Mouse (Mus musculus) hindbrain, embryonic 16.5 days (tissue): ENCODE measurements around the gene Rrbp1. TPM values are rescaled to one million over a fixed set of nuclear protein-coding genes. Genes with fewer than 3 reads are reported as not detected.

Source experiments
- ATAC-seq: fragments of 200-750 bp; cut with Nextera tagmentation; 2 replicates; pipeline ENCODE4 v1.8.0; 2017; ENCODE audit warnings: moderate TSS enrichment, moderate library complexity
- H3K27ac ChIP-seq: fragments of 300-500 bp; sonication (generic); 2 replicates; pipeline ENCODE4 v1.5.1; 2014; ENCODE audit warnings: low read depth, mild to moderate bottlenecking, control low read depth, low read length, moderate library complexity
- H3K27me3 ChIP-seq: fragments of 300-500 bp; sonication (generic); replicated peaks from 2 replicates; pipeline ENCODE4 v1.6.1; 2014; ENCODE audit warnings: low read length; ENCODE audit not compliant: control insufficient read depth, insufficient read depth
- H3K36me3 ChIP-seq: fragments of 300-500 bp; sonication (generic); 2 replicates; pipeline ENCODE4 v1.6.1; 2014; ENCODE audit warnings: mild to moderate bottlenecking, low read length, moderate library complexity, mixed read lengths; ENCODE audit not compliant: control insufficient read depth, insufficient read depth
- H3K4me1 ChIP-seq: fragments of 300-500 bp; sonication (generic); 2 replicates; pipeline ENCODE4 v1.6.1; 2014; ENCODE audit warnings: low read depth, low read length; ENCODE audit not compliant: control insufficient read depth, insufficient read depth
- H3K4me2 ChIP-seq: fragments of 300-500 bp; sonication (generic); 2 replicates; pipeline ENCODE4 v1.6.1; 2014; ENCODE audit warnings: mild to moderate bottlenecking, low read length, control low read depth, moderate library complexity
- H3K4me3 ChIP-seq: fragments of 300-500 bp; sonication (generic); 2 replicates; pipeline ENCODE4 v1.5.1; 2014; ENCODE audit warnings: mild to moderate bottlenecking, low read length, control low read depth, moderate library complexity
- H3K9ac ChIP-seq: fragments of 300-500 bp; sonication (generic); 2 replicates; pipeline ENCODE4 v1.6.1; 2014; ENCODE audit warnings: low read depth, mild to moderate bottlenecking, control low read depth, low read length, moderate library complexity
- H3K9me3 ChIP-seq: fragments of 300-500 bp; sonication (generic); 2 replicates; pipeline ENCODE4 v1.6.1; 2014; ENCODE audit warnings: mild to moderate bottlenecking, low read length, moderate library complexity; ENCODE audit not compliant: control insufficient read depth
- WGBS: fragments of 180-500 bp; shearing (Covaris S2); extraction: QIAGEN DNeasy Blood & Tissue Kit; methylation state at CpG from one replicate; pipeline ENCODE4 v1.1.7; 2014; 5-methylcytosine and 5-hydroxymethylcytosine counted together
- polyA plus RNA-seq: library from polyadenylated mRNA; unstranded; fragments of >200 nt; fragmentation: Nextera tagmentation; extraction: Ambion mirVana; gene quantifications from 2 replicates; pipeline ENCODE4 v1.2.1, GENCODE M21; 2015

The Rrbp1 gene
- polyA plus RNA-seq, 1 experiment from 2014 or later, result 32.8 TPM

DNA sequence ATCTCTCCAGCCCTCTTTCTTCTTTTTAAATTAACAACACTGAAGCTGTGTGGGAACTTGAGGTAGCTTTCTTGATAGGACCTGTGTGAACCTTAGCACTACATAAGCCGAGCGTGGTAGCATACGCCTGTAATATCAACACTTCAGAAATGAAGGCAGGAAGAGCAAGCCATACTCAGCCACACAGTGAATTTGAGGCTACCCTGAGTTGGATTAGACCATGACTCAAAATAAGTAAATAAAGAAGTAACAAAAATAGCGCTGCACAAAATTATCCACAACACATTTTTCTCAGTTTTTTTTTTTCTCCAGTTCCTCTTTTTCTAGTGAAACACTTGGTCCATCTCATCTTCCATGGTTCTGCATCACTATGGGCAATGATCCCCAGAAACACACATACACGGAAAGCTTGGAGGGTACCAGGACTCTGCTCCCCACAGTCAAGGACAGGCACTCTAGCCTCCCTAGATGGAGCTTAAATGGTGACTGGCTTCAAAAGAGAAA lies 35.9 kb downstream of the Rrbp1 start:
- Histone ChIP-seq H3K27me3 (no peaks in the 10 kb centered on the region), H3K9ac (no peak overlapping the region), H3K4me2 (no peak overlapping the region), H3K27ac (no peak overlapping the region), H3K4me1 (no peaks in the 10 kb centered on the region), H3K9me3 (no peaks in the 10 kb centered on the region), H3K36me3 (peaks cover 4% of the 10 kb centered on the region; the same call in 1 of the 2 replicates), H3K4me3 (no peak overlapping the region)
- ATAC-seq, result no peak
- WGBS, result 96% methylated on average over 5 of the region's 5 CpGs

DNA sequence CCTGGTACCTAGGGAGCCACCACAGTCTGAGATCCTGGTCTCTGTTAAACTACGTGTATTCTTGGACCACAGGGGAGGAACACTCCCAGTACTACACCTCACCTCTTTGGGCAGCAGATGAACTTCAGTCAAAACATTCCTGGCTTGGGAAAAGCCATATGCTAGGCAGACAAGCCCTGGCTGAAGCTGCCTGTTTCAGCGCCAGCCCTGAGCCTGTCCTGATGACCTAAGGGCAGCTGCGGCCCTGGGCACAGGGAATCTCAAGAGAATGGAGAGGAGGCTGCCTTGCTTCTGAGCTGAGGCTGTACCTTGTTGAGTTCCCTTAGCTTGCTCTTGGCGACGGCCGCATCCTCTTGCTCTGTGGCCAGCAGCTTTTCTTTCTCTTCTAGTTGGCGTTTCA lies 37.9 kb downstream of the Rrbp1 start:
- Histone ChIP-seq H3K27ac (no peak overlapping the region), H3K36me3 (peaks cover 7% of the 10 kb centered on the region), H3K4me2 (no peak overlapping the region), H3K4me1 (no peaks in the 10 kb centered on the region), H3K9me3 (no peaks in the 10 kb centered on the region), H3K27me3 (no peaks in the 10 kb centered on the region), H3K9ac (no peak overlapping the region), H3K4me3 (no peak overlapping the region)
- 87% methylated on average over 7 of the region's 7 CpGs for WGBS
- no peak for ATAC-seq

DNA sequence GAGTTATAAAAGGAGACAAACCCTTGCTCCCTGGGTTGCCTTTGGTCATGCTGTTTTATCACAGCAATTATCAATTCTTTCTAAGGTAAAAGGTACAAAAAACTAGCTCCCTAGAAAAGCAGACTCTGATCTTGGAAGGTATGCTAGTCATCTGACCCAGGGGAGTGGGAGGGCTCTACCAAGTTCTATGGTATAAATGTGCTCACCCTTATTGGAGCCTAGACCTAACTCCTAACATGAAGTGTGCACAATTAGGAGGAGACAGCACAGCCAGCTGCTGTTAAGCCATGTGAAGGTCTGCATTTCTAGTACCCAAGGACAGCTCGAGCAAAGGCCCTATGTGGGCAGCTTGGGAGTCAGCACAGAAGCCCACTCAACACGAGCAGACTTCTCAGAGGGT lies 39.2 kb downstream of the Rrbp1 start:
- Histone ChIP-seq H3K9me3 (no peaks in the 10 kb centered on the region), H3K36me3 (peaks cover 8% of the 10 kb centered on the region), H3K4me2 (no peak overlapping the region), H3K27me3 (no peaks in the 10 kb centered on the region), H3K27ac (no peak overlapping the region), H3K9ac (no peak overlapping the region), H3K4me3 (no peak overlapping the region), H3K4me1 (no peaks in the 10 kb centered on the region)
- ATAC-seq, result no peak
- 80% methylated on average over 2 of the region's 2 CpGs for WGBS

DNA sequence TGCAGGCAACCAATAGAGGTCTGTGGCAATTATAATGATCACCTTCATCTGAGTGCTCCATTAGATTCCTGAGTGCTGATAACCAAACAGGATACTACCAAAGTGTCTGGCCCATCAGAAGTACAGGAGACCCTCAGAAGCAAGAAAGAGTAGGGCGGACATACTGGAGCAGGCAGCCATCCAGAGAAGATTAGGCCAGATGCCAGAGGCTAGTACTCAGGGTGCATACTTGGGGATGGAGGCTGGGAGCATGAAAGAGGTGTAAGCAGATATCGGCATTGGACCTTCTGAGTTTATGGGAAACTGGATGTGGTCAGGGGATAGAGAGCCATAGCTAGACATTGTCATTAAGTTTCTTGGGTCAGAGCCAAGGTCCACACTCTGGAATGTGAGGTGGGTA lies 40.2 kb downstream of the Rrbp1 start:
- H3K27ac ChIP-seq, result no peak overlapping the region
- H3K9me3 ChIP-seq, result no peaks in the 10 kb centered on the region
- H3K9ac ChIP-seq, result no peak overlapping the region
- no peaks in the 10 kb centered on the region for H3K4me1 ChIP-seq
- H3K36me3 ChIP-seq, result peaks cover 11% of the 10 kb centered on the region
- no peak for ATAC-seq
- no peaks in the 10 kb centered on the region for H3K27me3 ChIP-seq
- 74% methylated on average over 2 of the region's 2 CpGs for WGBS
- H3K4me2 ChIP-seq, result no peak overlapping the region
- H3K4me3 ChIP-seq, result no peak overlapping the region

DNA sequence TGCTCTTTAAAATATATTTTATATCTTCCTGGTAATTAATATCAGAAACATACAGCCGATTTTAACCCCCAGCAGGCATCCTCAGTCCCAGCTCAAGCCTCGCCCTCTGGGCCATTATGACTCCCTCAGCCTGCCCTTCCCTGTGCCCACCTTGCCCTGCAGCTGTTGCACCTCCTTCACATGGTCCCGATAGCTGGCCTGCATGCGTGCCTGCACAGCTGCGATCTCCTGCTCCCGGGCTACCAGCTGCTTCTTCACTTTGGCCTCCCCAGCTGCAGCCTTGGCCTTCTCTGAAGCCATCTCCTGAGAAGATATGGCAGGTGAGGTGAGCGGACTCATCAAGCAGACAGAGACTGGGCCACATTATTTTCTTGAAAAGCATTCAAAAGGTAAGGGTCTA lies 41.8 kb downstream of the Rrbp1 start:
- no peaks in the 10 kb centered on the region for H3K9me3 ChIP-seq
- no peak overlapping the region for H3K4me2 ChIP-seq
- no peak for ATAC-seq
- no peaks in the 10 kb centered on the region for H3K27me3 ChIP-seq
- H3K4me1 ChIP-seq, result no peaks in the 10 kb centered on the region
- WGBS, result 94% methylated on average over 7 of the region's 7 CpGs
- peaks cover 24% of the 10 kb centered on the region for H3K36me3 ChIP-seq
- no peak overlapping the region for H3K4me3 ChIP-seq
- no peak overlapping the region for H3K9ac ChIP-seq
- no peak overlapping the region for H3K27ac ChIP-seq

DNA sequence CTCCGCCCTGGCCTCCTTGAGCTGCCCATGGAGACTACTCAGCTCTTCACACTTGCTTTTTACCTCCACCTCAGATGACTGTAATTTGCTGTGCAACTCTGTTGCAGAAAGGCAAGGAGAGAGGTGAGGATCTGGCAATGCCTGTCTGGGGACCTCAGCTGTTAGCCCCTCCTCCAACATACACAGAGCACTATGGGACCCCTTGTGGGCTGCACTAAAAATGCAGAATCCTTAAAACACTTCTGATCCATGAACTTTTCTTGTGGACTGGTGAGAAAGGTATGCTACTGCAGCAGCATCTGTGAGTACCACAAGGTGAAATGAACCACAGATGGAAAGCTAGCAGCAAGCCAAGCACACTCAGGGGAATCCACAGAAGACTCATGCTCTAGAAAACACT lies 47.7 kb downstream of the Rrbp1 start:
- peaks cover 30% of the 10 kb centered on the region for H3K36me3 ChIP-seq
- H3K4me1 ChIP-seq, result no peaks in the 10 kb centered on the region
- H3K27ac ChIP-seq, result no peak overlapping the region
- WGBS, result 93% methylated on average over 1 of the region's 1 CpGs
- H3K4me3 ChIP-seq, result no peak overlapping the region
- no peak overlapping the region for H3K9ac ChIP-seq
- H3K4me2 ChIP-seq, result no peak overlapping the region
- no peak for ATAC-seq
- H3K27me3 ChIP-seq, result no peaks in the 10 kb centered on the region
- H3K9me3 ChIP-seq, result no peaks in the 10 kb centered on the region

DNA sequence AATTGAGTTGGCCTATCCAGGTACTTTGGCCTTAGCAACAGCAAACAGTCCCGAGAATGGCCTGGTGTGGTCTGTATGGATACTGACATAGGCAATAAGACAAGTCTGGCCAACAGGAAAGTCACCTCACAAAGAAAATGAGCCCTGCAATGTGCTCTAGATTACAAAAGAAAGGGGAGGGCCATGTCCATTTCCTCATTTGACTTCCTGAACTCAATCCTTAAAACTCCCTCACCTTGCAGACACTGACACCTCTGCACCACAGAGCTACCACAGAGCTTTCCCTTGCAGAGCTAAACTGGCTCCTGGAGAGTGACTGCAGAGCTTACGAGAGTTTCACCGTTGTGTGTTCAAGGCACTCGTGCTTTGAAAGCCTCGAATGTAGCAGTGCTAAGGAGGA lies 48.9 kb downstream of the Rrbp1 start:
- Histone ChIP-seq H3K36me3 (peaks cover 33% of the 10 kb centered on the region), H3K4me2 (no peak overlapping the region), H3K4me3 (no peak overlapping the region), H3K9me3 (no peaks in the 10 kb centered on the region), H3K4me1 (no peaks in the 10 kb centered on the region), H3K9ac (no peak overlapping the region), H3K27me3 (no peaks in the 10 kb centered on the region), H3K27ac (no peak overlapping the region)
- 99% methylated on average over 5 of the region's 5 CpGs for WGBS
- no peak for ATAC-seq

DNA sequence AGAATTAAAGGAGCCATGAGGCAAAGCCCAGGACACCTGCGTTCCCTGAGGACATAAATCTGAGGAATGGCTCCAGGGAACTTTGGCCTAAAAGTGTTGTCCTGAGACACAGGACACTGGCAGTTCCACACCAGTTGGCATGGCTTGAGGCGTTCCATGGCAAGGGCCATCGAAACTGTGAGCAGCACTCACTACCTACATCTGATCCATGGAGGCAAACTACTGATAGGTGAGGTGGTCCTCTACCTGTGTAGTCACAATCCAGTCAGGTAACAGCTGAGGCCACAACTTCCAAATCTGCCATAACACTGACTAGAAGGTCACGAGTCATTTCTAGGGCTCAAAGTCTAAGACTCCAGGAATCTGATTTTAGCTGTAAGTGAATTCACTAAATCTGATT lies 55.3 kb downstream of the Rrbp1 start:
- peaks cover 27% of the 10 kb centered on the region; the same call in 1 of the 2 replicates for H3K36me3 ChIP-seq
- no peaks in the 10 kb centered on the region for H3K4me1 ChIP-seq
- no peak overlapping the region for H3K4me2 ChIP-seq
- no peak overlapping the region for H3K9ac ChIP-seq
- no peak overlapping the region for H3K27ac ChIP-seq
- no peak overlapping the region for H3K4me3 ChIP-seq
- no peaks in the 10 kb centered on the region for H3K27me3 ChIP-seq
- no peak for ATAC-seq
- WGBS, result 95% methylated on average over 4 of the region's 4 CpGs
- no peaks in the 10 kb centered on the region for H3K9me3 ChIP-seq

DNA sequence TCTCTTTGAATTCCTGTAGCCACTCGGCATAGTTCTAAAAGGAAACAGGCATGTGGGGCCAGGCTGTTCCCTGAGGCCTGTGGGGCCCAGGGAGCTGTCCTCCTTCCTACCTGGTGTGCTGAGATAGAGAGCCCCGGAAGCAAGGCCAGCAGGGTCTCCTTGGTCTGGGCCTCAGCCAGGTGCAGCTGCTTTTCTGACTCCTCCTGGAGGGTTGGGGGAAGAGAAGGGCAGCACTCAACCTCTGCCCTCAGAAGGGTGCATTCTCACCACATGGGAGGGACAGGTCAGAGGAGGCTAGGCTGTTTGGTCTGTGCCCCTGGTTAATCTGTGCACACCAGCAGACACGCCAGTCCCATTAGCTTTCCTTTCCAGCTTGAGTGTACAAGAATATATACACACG lies 56.1 kb downstream of the Rrbp1 start:
- Histone ChIP-seq H3K4me2 (no peak overlapping the region), H3K4me3 (no peak overlapping the region), H3K27ac (no peak overlapping the region), H3K27me3 (no peaks in the 10 kb centered on the region), H3K4me1 (no peaks in the 10 kb centered on the region), H3K9me3 (no peaks in the 10 kb centered on the region), H3K36me3 (peaks cover 27% of the 10 kb centered on the region; the same call in 1 of the 2 replicates), H3K9ac (no peak overlapping the region)
- 90% methylated on average over 4 of the region's 4 CpGs for WGBS
- no peak for ATAC-seq

DNA sequence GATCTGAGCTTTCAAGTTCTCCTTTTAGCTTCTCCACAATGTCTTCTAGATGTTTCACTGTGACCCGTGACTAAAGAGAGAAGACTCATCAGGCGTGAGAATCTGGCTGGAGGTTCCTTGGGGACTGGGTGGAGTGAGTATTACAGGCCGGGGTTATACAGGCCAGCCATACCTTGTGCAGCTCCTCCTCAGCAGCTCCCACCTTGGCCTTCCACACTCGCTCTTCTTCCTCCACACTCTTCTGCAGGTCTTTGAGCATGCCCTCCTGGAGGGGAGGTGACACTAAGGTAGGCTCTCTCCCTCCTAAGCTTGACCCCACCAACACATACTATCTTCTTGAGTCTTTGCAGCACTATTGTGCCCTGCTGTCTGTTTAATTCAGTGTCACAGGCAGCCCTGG lies 57.1 kb downstream of the Rrbp1 start:
- Histone ChIP-seq H3K27me3 (no peaks in the 10 kb centered on the region), H3K4me1 (no peaks in the 10 kb centered on the region), H3K4me2 (no peak overlapping the region), H3K4me3 (no peak overlapping the region), H3K27ac (no peak overlapping the region), H3K9me3 (no peaks in the 10 kb centered on the region), H3K9ac (no peak overlapping the region), H3K36me3 (peaks cover 33% of the 10 kb centered on the region)
- no peak for ATAC-seq
- WGBS, result 88% methylated on average over 4 of the region's 4 CpGs
